Mouse (Mus musculus): ENCODE data around the gene Mrps9.

GRCm38 (mm10) chr1:42933613-42934012 lies 82.6 kb downstream of the Mrps9 start:
- no peak for TF ChIP-seq CTCF (IDR thresholded peaks at IDR 0.05; ENCODE audit: insufficient read depth, low read length)
- TF ChIP-seq POLR2A (IDR thresholded peaks at IDR 0.05; ENCODE audit: borderline replicate concordance, extremely low read depth, low read depth, low read length): no peak

Measured in lung, adult 2 months (tissue).